Comparison of ENCODE assay signal across 9 mouse cellular contexts in the genomic region with DNA sequence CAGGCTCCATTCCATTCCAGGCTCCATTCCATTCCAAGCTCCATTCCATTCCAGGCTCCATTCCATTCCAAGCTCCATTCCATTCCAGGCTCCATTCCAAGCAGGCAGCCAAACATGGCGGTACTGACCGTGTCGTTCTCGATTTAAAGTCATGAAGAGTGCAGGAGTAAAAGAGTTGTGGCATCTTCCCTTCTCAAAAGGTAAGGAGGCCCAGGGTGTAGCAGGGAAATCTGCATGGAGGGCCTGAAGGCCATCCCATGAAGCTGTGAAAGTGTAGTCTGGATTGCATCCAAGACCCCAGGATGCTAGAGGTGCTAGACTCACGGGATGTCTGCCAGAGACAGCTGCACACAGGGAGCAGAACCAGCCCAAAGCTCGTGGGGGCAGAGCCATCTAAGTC. TPM values are rescaled to one million over a fixed set of nuclear protein-coding genes. Genes with fewer than 3 reads are reported as not detected.
A peak's percentile ranks its signal among the peaks of the same experiment; 100 is the strongest.
DNase-seq lines count a peak whose midpoint lies in the region; ATAC-seq lines count a peak whose summit lies in the region.
"Had no signal": no experiment of that assay in that cellular context is flagged by ENCODE, and none has a peak within 500 bp of the region (broad histone marks: within the 10 kb centered on the region; RNA-seq: fewer than 3 reads in every experiment).

No protein-coding gene starts in this region.

- H3K9me3 ChIP-seq in hindbrain, embryonic 13.5 days: no peaks in the 10 kb centered on the region
- no peaks in the 10 kb centered on the region for H3K9me3 ChIP-seq in hindbrain, embryonic 12.5 days (replicated peaks)
- no peaks in the 10 kb centered on the region for H3K9me3 ChIP-seq in heart, embryonic 15.5 days (replicated peaks)

- H3K4me3 ChIP-seq in hindbrain, embryonic 13.5 days: peak overlapping the region; percentile 18
- no peak overlapping the region for H3K4me3 ChIP-seq in hindbrain, embryonic 12.5 days
- peak overlapping the region; percentile 49 for H3K4me3 ChIP-seq in heart, embryonic 15.5 days

- H3K4me1 ChIP-seq in hindbrain, embryonic 13.5 days (replicated peaks): peaks cover 6% of the 10 kb centered on the region; the same call in 1 of the 2 replicates
- peaks cover 6% of the 10 kb centered on the region; the same call in 1 of the 2 replicates for H3K4me1 ChIP-seq in hindbrain, embryonic 12.5 days
- H3K4me1 ChIP-seq in heart, embryonic 15.5 days (replicated peaks): peaks cover 32% of the 10 kb centered on the region

- no peak for ATAC-seq in hindbrain, embryonic 13.5 days (ENCODE audit: low FRiP score)
- ATAC-seq in hindbrain, embryonic 12.5 days (ENCODE audit: low FRiP score): no peak
- no peak for ATAC-seq in heart, embryonic 15.5 days (replicated peaks; ENCODE audit: insufficient number of reproducible peaks, insufficient read depth, low FRiP score, low read depth)

- peaks cover 32% of the 10 kb centered on the region for H3K27me3 ChIP-seq in hindbrain, embryonic 13.5 days
- peaks cover 23% of the 10 kb centered on the region for H3K27me3 ChIP-seq in hindbrain, embryonic 12.5 days
- no peaks in the 10 kb centered on the region for H3K27me3 ChIP-seq in heart, embryonic 15.5 days

- H3K4me2 ChIP-seq in hindbrain, embryonic 13.5 days: 0 out of 2 replicates have a peak overlapping the region, but pooled peaks have one; percentile 13
- H3K4me2 ChIP-seq in hindbrain, embryonic 12.5 days (replicated peaks): no peak overlapping the region; the same call in 1 of the 2 replicates
- H3K4me2 ChIP-seq in heart, embryonic 15.5 days: peak overlapping the region; percentile 56

- H3K9ac ChIP-seq in hindbrain, embryonic 13.5 days: no peak overlapping the region
- no peak overlapping the region for H3K9ac ChIP-seq in hindbrain, embryonic 12.5 days
- peak overlapping the region; percentile 29; the same call in 1 of the 2 replicates for H3K9ac ChIP-seq in heart, embryonic 15.5 days

- H3K27ac ChIP-seq in hindbrain, embryonic 13.5 days: no peak overlapping the region
- H3K27ac ChIP-seq in hindbrain, embryonic 12.5 days: no peak overlapping the region
- peak overlapping the region; percentile 60 for H3K27ac ChIP-seq in heart, embryonic 15.5 days

- no peaks in the 10 kb centered on the region for H3K36me3 ChIP-seq in hindbrain, embryonic 13.5 days
- no peaks in the 10 kb centered on the region for H3K36me3 ChIP-seq in hindbrain, embryonic 12.5 days
- peaks cover 3% of the 10 kb centered on the region; the same call in 1 of the 2 replicates for H3K36me3 ChIP-seq in heart, embryonic 15.5 days

- 58% methylated on average over 6 of the region's 6 CpGs for WGBS in hindbrain, embryonic 13.5 days
- WGBS in hindbrain, embryonic 12.5 days: 58% methylated on average over 6 of the region's 6 CpGs
- 32% methylated on average over 6 of the region's 6 CpGs for WGBS in heart, embryonic 15.5 days

- peak; percentile 79 for DNase-seq in R1 (ENCODE audit: low read depth, low spot score)
- DNase-seq in layer of hippocampus, postnatal 14 days (ENCODE audit: low spot score in 2 of 2): peak; percentile 19 to 42
- no peak for DNase-seq in testis, postnatal 14 days (ENCODE audit: low spot score)
- DNase-seq in thymus, postnatal 14 days: no peak
- no peak for DNase-seq in urinary bladder, postnatal 4 days (ENCODE audit: low spot score in 2 of 2)

RNA-seq across cellular contexts. Expression of a gene that starts 2.5 kb away (rescaled TPM):
- polyA plus RNA-seq in hindbrain, embryonic 13.5 days (2015; fragmentation: Nextera tagmentation; extraction: Ambion mirVana): 14.3 and 14.5 TPM in 2 replicates
- polyA plus RNA-seq in hindbrain, embryonic 12.5 days (2016; fragmentation: Nextera tagmentation; extraction: Ambion mirVana): 33.0 and 38.8 TPM in 2 replicates
- polyA plus RNA-seq in heart, embryonic 15.5 days (2015; fragmentation: Nextera tagmentation; extraction: Ambion mirVana): 61.9 and 75.0 TPM in 2 replicates
- 10 to 100 TPM; 20.1 to 23.0 TPM for total RNA-seq in layer of hippocampus, postnatal 14 days (2021)

RNA-seq across cellular contexts. Expression of a gene that starts 28.8 kb away (rescaled TPM):
- 1.3 and 1.4 TPM in 2 replicates for polyA plus RNA-seq in hindbrain, embryonic 13.5 days (2015; fragmentation: Nextera tagmentation; extraction: Ambion mirVana)
- polyA plus RNA-seq in hindbrain, embryonic 12.5 days (2016; fragmentation: Nextera tagmentation; extraction: Ambion mirVana): 4.0 and 4.2 TPM in 2 replicates
- polyA plus RNA-seq in heart, embryonic 15.5 days (2015; fragmentation: Nextera tagmentation; extraction: Ambion mirVana): 11.9 and 15.1 TPM in 2 replicates
- total RNA-seq in layer of hippocampus, postnatal 14 days (2021): 10 to 100 TPM in 1 of 2 experiments, 1 to 10 TPM in 1; 2.3 to 10.3 TPM
- total RNA-seq: neutrophil, adult 5-6 weeks had no signal

Comparison
In these comparisons a context has a peak if more than half of its experiments do, and no peak if none do; other contexts are left out.
1. DNase-seq: peak in R1 (single experiment) and layer of hippocampus, postnatal 14 days (2 of 2); none in testis, postnatal 14 days (single experiment), thymus, postnatal 14 days (single experiment) and urinary bladder, postnatal 4 days (0 of 2).